Mouse (Mus musculus) embryonic stem cell, embryonic (primary cell): ENCODE measurements around the gene Gm7361.
"Not testable (repeated sequence)": the region's sequence is repeated elsewhere in the genome, so short reads cannot be mapped to it uniquely, and the experiment has no call there.

ENCODE experiments used
- CTCF ChIA-PET, 4 experiments: fragments of 300-600 bp in 2 of 4; fragments of 350-600 bp in 2 of 4; sonication (Branson Sonifier 250); formaldehyde crosslinking; loops; one replicate each; lab custom pipeline; 2022; ENCODE audit warnings: inconsistent platforms in 2 of 4; lab: Charles Lee
- POLR2A ChIA-PET, 4 experiments: fragments of 300-600 bp in 2 of 4; fragments of 350-600 bp in 2 of 4; sonication (Branson Sonifier 250); formaldehyde crosslinking; loops; one replicate each; lab custom pipeline; 2022; ENCODE audit warnings: antibody characterized with exemption in 4 of 4, inconsistent platforms in 1 of 4; lab: Charles Lee

Gene Gm7361

DNA sequence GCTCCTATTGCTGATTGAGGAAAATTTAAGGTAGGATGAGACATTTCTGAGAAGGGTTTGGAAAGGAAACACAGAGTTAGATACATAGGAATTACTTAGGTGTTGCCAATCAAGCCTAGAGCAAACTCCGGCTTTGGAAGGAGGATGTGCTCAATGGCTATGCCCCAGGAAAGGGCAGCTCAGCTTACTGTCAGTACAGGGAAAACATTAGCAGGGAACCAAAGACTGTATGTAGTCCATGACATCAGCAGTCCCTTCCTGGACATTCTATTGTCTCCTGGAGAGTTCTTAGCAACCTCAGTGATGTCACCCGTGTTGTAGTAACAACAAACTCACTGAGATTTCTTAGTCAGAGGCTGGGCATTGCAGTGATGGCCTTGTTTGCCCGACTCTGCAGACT is at the start of gene Gm7361:
Gene Gm7361, plus strand, starts transcription at position 301 of the 400 bp plus-strand sequence.
- POLR2A ChIA-PET, CTCF ChIA-PET: not testable (repeated sequence)

DNA sequence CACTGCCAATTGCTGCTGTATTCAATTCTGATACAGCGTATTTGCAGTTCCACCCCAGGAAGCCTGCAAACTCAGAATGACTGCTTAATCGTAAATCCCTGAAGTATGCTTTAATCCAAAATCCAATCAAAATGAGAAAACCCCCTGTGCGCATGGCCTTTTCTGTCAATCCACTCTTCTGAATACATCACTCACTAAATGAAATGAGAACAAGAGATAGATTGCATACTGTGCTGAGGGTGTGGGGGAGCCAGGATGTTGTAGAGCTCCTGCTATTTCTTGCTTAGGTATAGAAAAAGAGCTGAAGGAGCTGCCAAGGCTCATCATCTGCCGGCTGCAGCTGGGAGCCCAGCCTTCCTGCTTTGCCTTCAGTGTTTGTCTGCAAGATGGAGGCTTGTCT is 46.5 kb upstream of the Gm7361 start:
- ChIA-PET POLR2A (interaction anchor here in 1 of 4 experiments (0.6 kb wide), 1 partner anchor 487 kb away, joined by 3 read pairs; no protein-coding TSS in a partner anchor), CTCF (no interaction called here)

DNA sequence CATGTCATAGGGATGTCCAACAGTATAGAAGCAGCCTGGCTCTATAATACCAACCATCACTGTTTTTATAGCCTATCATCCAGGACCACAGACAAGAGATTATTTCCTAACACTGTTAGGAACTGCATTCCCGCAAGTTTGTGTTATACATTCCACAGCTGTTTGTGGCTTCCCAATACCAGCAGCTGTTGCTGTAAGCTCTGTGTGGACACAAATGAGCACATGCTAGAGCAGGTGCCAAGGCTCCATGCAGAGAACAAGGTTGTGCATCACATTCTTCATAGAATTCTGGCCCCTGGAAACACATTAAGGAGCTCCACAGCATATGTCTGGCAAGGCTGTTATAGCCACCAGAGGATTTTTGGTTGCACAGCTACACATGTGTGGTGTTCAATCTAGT is 35.4 kb upstream of the Gm7361 start:
- POLR2A ChIA-PET = no interaction called here
- CTCF ChIA-PET = no interaction called here

DNA sequence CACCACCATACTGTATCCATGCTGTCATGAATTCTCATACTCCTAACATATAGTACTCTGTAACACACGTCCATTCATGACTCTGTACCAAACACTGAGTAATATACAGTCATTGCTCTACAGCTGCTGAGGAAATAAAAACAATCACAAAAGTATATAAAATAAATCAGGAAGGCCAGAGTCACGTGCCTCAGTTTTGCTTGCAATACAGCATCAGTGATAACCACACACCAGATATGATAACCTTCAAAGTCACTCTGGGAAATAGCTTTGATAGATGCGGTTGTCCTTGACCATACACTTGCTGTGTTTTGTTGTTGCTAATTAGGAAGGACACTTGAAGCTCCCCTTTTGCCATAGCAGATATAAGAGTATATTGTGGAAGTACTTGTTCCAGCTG is 9.2 kb downstream of the Gm7361 start:
- POLR2A ChIA-PET, CTCF ChIA-PET: not testable (repeated sequence)

DNA sequence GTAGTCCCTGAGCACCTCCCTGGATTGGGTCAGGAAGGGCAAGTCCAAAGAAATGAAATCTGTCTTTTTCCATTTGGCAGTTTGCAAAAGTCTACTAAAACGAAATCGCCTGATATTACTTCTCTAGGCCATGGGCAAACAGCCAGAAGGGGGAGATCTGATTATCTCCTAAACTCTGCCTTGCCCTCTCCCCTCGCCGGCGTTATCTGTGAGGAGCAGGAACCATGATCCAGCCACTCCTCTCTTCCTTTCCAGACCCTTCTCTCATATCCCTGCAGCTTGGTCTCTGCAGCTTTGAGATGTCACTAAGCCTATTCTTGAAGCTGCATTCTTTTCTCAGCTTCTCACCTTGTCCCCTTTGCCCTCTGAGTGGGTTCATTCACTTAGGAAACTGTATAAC is 22.9 kb downstream of the Gm7361 start:
- CTCF ChIA-PET = interaction anchor here in 1 of 4 experiments (1.2 kb wide), 1 partner anchor 441 kb away, joined by 3 read pairs; no protein-coding TSS in a partner anchor
- POLR2A ChIA-PET = no interaction called here

DNA sequence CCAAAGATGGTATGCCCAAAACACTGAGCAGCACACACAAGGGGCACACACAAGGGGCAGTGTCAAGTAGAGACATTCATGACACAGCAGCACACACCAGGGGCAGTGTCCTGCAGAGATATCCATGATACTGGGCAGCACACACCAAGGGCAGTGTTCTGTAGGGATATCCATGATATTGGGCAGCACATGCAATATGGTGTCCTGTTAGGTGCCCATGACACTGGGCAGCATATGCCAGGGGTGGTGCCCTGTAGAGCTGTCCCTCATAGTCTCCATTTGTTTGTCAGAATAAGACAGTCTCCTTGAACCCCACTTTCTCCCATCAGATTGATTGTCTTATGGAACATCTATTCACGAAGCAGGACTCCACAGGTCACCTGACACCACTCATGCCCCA is 24.2 kb downstream of the Gm7361 start:
- ChIA-PET POLR2A (no interaction called here), CTCF (interaction anchor here (0.5 to 2.0 kb wide), 9 partner anchors 64 to 771 kb away, joined by 3 to 8 read pairs (median 4); no protein-coding TSS in a partner anchor)

DNA sequence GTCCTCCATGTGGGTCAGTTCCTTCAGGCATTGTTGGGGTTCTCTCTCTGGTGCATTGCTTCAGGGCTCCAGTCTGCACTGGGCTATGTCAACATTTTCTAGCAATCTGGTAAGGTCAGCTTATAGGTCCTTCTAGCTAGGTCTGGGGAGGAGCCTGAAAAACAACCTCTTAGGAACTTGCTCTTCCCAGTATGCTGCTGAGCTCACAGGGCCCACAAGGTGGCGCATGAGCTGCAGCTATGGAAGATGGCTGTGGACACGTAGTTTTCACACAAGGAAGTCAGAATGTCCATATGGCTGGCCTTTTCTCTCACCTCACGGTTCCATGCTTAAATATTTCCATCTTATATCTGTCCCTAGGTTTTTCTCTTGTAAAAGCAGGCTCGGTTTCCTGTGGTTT is 24.8 kb downstream of the Gm7361 start:
- CTCF ChIA-PET = interaction anchor here (0.5 to 2.0 kb wide), 13 partner anchors 65 to 770 kb away, joined by 3 to 8 read pairs (median 4); no protein-coding TSS in a partner anchor

DNA sequence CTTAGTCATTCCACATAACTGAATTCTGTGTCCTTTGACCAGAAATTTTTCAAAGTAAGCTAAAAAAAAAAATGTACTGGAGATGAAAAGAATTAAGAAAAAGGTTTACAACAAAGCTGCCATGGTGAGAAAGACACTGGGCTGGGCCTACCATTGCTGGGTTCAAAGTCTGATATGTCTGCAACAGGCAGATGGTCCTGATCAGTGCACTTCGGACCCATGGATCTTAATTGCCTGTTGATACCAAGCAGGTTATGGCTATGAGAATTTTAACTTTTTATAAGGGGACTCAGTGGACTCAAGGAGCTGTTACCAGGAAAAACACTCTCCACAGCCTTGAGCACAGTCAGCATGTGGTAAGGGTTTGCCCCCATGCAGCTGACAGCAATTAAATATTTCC is 25.9 kb downstream of the Gm7361 start:
- ChIA-PET CTCF (interaction anchor here in 2 of 4 experiments (0.6 to 2.0 kb wide), 3 partner anchors 505 to 752 kb away, joined by 3 to 8 read pairs (median 3); no protein-coding TSS in a partner anchor), POLR2A (interaction anchor here in 1 of 4 experiments (1.3 kb wide), 2 partner anchors 30 to 232 kb away, joined by 3 to 4 read pairs; no protein-coding TSS in a partner anchor)

More for the DNA sequence above, 24.8 kb downstream of the Gm7361 start:
- POLR2A ChIA-PET = no interaction called here

DNA sequence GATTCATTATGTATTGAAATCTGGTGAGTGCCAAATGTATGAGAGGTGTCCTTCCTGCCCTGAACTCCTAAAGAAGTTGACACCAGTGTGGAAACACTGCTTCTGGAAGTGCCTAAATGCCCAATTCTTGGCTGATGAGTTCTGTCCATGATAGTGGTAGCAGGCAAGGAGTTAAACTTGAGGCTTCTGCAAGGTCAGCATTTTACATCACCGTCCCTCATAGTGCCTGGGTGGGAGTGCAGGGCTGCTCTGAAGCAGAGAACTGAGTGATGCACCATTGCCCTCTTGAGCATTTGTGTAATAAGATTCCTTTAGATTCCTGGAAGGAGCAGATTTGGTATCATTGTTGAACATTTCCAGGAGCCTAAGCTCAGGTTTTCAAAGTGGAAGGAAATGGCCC is 34.1 kb downstream of the Gm7361 start:
- CTCF ChIA-PET = no interaction called here
- POLR2A ChIA-PET = no interaction called here

DNA sequence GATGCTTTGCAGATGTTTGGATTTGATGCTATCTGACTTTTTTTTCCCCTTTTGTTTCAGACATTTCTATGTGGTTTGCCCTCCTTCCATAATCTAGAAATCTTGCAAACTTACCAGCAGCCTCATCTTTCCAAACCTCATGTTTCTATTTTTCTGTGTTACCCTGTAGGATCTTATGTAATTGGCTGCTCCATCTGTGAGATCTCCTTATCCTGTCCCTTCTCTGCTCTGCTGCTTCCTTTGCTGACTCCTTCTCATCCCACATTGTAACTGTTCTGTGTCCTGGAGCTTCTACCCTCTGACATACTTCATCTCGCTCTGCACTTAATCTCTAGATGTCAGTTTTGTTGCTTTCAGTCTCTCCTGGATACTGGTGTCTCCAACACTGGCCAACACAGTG is 35.8 kb downstream of the Gm7361 start:
- ChIA-PET CTCF (interaction anchor here in 1 of 4 experiments (0.5 kb wide), 1 partner anchor 180 kb away, joined by 4 read pairs; no protein-coding TSS in a partner anchor), POLR2A (no interaction called here)
